Mouse (Mus musculus) retina, embryonic 14.5 days (tissue): ENCODE results near the gene Olfr1061.
"Not testable (repeated sequence)": the region's sequence is repeated elsewhere in the genome, so short reads cannot be mapped to it uniquely, and the experiment has no call there.

Experiments used
- DNase-seq: peaks from one replicate; pipeline ENCODE4 v3.0.0-alpha.2; 2015; ENCODE audit warnings: low spot score

Olfr1061 gene

GRCm38 (mm10) chr2:86413950-86414349 is at the start of gene Olfr1061:
Gene Olfr1061 (minus strand): TSS chr2:86414050.
- no peak for DNase-seq

- no peak for DNase-seq
Measured at GRCm38 (mm10) chr2:86460434-86460833, 46.6 kb upstream of the Olfr1061 start.

- no peak for DNase-seq
Measured at GRCm38 (mm10) chr2:86456169-86456568, 42.3 kb upstream of the Olfr1061 start, which contains the start of gene Olfr1066. Gene Olfr1066 (minus strand): TSS chr2:86456269.

GRCm38 (mm10) chr2:86450491-86450890 is 36.6 kb upstream of the Olfr1061 start, which contains the start of gene Olfr1065:
Gene Olfr1065 (minus strand): TSS chr2:86450591.
- not testable (repeated sequence) for DNase-seq

GRCm38 (mm10) chr2:86442101-86442500 is 28.3 kb upstream of the Olfr1061 start:
- not testable (repeated sequence) for DNase-seq

GRCm38 (mm10) chr2:86428511-86428910 is 14.7 kb upstream of the Olfr1061 start:
- DNase-seq = not testable (repeated sequence)

GRCm38 (mm10) chr2:86426649-86427048 is 12.8 kb upstream of the Olfr1061 start, which contains the start of gene Olfr1062:
Gene Olfr1062 (minus strand): TSS chr2:86426749.
- DNase-seq = not testable (repeated sequence)

- DNase-seq = no peak
Measured at GRCm38 (mm10) chr2:86395114-86395513, 18.7 kb downstream of the Olfr1061 start.

GRCm38 (mm10) chr2:86388461-86388860 is 25.4 kb downstream of the Olfr1061 start, which contains the start of gene Olfr1058:
Gene Olfr1058 (minus strand): TSS chr2:86388561.
- not testable (repeated sequence) for DNase-seq

GRCm38 (mm10) chr2:86378293-86378692 is 35.6 kb downstream of the Olfr1061 start, which contains the start of gene Olfr1057:
Gene Olfr1057 (minus strand): TSS chr2:86378393.
- no peak for DNase-seq

- DNase-seq = not testable (repeated sequence)
Measured at GRCm38 (mm10) chr2:86366342-86366741, 47.5 kb downstream of the Olfr1061 start.
